Mouse (Mus musculus) urinary bladder, adult 18-20 months (tissue): ENCODE results near the gene Mad2l2.
"Not testable (repeated sequence)": the region's sequence is repeated elsewhere in the genome, so short reads cannot be mapped to it uniquely, and the experiment has no call there.

Experiments used
- DNase-seq, 2 experiments: peaks; one replicate each; pipeline ENCODE4 v3.0.0; 2022; ENCODE audit warnings: low spot score in 2 of 2, mixed read lengths in 2 of 2

Gene Mad2l2

DNA sequence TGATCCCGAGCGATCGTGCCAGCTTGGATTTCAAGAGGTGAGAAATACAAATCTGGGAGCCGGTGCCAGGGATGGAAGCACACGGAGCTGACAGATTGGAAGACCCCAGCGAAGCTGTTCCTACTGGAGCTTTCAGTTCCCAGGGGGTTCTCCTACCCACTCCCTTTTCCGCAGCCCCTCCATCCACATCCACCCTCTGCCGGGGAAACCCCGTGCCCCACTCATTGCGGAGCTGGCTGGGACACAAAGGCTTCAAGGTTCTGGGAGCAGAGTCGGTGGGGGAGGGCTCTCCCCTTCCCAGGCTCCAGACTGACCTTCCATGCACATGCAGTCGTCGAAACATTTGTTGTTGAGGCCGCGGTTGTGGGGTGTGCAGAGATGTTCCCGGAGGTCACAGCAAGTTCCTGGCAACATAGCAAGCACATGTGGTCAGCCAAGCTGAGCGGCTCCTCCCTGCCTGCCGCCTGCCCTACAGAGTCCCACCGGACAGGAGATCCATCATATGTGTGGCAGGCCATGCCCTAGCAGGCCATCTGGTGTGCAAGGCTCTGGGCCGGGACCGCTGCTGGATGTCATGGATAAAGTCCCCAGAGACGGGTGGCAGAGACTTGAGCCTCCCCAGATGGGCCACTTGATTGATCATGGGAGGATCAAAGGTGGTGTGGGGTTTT is 22.4 kb upstream of the Mad2l2 start:
- no peak for DNase-seq

DNA sequence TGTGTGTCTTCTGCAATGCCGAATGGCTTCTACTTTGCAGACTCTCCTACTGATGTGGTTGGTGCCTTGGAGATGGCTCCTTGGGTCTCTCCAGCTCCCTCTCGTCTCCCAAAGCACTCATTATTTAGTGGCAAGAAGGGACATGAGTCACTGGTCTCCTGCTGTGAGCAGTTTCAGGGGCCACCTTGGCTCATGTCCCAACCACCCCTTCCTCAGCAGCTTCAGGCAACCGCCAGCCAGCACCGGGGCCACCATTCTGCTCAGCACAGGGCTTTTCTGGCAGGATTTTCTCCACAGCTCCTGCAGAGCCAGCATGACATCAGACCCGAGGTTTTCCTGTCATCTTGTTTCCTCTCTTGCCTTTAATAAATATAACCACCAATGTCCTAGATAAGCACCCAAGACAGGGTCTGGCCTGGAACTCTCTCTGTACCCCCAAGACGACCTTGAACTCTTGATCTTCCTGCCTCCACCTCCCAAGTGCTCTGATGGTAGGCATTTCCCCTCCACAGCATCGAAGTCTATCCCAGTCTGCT is 21.6 kb upstream of the Mad2l2 start:
- DNase-seq, result no peak

DNA sequence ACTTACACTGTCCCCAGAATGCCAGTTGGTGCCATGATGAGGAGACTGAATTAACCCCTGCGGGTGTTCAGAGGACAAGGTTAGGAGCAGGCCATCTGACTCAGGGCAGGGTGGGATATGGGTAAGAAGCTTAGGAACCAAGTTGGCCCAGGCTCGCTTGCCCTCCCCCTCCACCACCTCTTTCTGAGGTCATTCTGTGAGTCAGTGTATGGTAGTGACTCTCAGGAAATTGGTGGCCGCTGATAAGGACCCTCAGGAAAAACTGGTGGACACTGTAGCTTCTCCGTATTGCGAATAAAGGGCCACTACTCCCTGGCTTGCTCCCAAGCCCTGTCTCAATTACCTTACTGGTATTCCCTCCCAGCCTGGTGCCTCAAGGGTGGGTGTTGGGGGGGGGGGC is 21.0 kb upstream of the Mad2l2 start:
- DNase-seq, result no peak

DNA sequence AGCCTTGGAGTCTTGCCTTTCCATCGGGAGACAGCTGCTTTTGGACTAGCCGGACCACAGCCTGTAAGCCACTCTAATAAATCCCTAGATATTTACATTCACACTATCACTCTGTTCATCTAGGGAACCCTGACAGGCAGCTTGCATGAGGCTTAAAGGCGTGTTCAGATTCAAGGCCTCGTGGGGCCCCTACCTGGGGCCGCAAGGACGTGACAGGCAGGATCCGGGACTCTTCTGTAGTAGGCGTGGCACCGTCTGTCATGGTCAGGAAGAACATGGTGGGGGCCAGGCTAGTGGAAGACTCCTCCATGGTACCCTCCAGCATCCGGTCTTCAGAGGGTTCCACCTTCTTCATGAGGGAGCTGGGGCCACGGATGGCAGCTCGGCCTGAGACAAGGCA is 17.7 kb upstream of the Mad2l2 start:
- DNase-seq, result no peak

DNA sequence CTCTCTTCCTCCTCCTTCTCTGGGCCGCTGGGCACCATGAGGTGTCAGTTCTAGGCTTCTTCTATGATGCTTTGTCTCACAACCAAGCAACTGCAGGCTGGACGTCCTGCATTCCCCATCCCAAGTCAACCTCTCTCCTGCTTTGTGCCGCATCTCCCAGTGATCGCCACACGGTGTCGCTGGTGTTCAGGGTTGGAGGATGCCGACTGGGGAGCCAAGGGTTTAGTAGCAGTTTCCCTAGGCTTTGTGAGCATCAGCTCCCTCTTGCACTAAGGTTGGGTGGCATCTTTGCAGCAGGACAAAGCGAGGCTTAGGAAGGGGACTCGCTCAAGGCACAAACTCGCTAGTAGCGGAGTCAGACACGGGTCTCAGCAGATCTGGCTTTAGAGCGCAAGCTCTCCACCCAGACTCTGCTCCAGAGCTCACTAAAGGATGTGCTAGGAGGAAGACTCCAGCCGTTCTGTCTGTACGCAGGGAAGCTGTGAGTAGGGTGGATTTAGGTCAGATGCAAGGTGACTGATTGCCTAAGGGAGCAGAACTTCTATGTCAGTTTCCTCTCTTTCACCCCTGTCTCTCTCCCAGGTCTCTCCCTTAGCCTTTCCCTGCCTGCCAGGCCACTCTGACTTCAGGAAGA is 15.3 kb upstream of the Mad2l2 start:
- DNase-seq, result peak; percentile 72 to 78

DNA sequence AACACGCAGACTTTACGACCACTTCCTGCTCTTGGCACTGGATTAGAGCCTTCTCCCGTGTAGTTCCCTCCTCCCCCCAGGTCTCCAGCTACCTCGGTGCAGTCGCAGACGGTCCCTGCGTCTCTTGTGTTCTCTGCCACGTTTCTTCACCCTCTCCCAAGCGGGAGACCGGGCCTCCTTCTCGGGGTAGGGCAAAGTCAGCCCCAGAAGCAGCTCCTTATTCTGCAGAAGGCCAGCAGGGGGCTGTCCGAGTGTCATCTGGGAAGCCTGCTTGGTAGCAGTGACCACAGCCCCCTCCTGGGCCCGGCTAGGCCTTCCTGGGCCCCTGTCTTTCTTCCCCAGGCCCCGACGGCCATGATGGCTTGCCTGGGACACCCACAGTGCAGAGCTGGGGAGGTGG is 14.7 kb upstream of the Mad2l2 start:
- peak in 1 of 2 experiments; percentile 37 for DNase-seq

DNA sequence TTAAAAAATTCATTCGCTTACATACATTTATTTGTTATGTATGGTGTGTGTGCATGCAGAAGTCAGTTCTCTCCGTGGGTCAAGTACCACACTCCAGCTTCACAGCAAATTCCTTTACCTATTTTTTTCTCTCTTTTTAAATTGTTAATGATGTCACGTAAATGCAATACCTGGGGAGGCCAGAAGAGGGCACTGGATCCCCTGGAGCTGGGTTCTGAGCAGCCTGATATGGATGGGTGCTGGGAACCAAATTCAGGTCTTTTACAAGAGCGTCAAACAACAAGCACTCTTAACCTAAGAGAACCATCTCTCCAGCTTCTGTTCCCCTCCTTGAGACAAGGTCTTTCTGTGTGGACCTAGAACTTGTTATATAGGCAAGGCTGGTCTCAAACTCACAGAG is 13.5 kb upstream of the Mad2l2 start:
- no peak for DNase-seq

DNA sequence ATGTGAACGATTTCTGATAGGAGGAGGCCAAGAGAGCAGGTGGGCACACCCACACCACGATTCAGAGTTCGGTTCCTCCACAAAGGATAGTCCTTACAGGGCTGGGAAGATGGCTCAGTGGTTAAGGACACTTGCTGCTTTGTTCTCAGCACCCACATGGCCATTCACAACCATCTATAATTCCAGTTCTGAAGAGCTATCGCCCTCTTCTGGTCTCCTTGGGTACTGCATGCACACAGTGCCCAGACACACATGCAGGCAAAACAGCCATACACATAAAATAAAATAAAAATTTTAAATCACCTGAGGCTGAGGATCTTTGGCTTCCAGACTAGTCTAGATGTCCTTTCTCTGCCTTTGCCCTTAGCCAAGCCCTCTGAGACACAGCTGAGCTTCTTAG is 12.8 kb upstream of the Mad2l2 start:
- no peak for DNase-seq

DNA sequence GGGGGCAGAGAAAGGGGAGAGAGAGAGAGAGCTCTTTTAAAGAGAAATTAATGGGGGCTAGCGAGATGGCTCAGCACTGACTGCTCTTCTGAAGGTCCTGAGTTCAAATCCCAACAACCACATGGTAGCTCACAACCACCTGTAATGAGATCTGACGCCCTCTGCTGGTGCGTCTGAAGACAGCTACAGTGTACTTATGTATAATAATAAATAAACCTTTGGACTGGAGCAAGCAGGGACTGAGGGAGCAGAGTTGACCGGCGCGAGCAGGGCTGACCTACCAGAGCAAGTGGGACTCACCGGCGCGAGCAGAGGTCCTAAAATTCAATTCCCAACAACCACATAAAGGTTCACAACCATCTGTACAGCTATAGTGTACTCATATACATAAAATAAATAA is 10.6 kb upstream of the Mad2l2 start:
- DNase-seq, result not testable (repeated sequence)

DNA sequence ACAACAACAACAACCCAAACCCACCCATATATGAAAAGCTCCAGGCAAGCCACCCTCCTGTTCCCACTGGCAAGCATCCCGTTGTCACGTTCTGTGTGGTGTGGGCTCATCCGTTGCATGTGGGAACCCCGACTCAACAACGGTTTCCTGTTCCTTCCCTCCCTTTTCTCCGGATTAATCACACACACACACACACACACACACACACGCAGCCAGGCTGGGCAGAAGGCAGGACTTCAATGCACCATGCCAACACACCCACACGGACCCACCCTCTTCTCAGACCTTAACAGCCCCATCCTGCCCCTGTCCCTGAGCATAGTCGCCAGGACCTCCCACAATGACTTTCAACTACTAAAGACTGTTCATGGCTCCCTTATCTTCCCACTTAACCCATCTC is 9.6 kb upstream of the Mad2l2 start:
- DNase-seq, result no peak

DNA sequence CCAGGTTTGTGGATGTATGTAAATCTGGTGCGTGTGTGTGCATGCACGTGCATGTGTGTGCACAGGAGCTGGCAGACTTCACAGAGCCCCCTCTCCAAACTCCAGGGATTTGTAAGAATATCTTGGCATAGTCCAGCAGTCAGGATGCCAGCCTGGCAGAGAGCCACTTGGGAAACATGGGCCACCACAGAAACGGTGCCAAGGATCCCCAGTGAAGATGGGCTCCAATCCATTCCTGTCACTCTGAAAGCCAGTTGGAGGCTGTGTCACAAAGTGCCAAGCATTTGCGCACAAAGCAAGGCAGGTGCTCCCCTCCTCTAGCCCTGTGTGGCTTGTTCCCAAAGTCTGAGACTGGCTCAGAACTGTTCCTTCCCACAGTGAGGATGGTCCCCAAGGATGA is 8.8 kb upstream of the Mad2l2 start:
- no peak for DNase-seq

DNA sequence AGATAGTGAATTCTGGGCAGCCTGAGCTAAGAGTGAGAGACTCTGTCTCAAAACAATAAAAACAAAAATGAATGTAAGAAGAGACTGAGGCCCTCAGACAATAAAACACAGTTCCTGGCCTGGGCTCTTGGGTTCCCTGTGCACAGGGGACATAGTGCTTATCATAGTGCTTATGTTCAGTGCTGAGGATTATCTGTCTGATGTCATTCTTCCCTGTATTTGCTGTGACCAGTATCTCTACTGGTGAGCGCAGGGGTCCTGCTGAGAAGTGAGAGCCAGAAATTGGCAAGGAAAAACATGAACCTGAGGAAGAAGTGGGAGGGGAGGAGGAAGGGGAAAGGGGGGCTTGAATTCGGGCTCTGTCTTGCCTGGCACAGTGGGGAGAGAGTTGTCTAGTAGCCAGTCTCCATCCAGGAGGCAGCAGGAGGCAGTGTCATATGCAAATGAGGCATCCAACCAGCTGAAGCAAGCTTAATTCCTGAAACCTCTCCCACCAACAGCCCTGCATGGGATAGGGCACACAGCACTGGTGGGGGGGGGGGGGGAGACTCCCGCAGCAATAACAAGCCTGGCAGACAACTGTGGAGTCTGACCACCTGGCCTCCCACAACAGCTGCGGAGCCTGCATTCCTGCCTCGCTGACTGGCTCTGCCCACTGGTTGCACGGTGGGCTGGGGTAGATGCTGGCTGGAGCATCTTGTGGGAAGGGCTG is 8.0 kb upstream of the Mad2l2 start:
- no peak for DNase-seq

DNA sequence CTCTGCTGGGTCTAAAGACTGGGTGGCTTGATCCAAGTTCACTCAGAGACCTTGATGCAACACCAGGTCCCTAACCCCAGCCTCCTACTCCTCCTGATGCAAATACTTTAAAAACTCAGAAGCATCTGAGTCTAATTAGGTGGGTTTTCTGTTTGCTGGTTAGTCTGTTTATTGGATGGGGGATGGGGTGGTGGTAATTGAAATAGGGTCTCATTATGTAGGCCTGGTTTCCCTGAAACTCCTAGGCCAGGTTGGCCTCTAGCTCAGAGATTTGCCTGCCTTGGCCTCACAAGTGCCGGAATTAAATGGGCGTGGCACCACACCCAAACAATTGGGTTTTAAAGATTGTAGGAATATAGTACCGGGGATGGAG is 7.5 kb upstream of the Mad2l2 start:
- DNase-seq, result no peak

DNA sequence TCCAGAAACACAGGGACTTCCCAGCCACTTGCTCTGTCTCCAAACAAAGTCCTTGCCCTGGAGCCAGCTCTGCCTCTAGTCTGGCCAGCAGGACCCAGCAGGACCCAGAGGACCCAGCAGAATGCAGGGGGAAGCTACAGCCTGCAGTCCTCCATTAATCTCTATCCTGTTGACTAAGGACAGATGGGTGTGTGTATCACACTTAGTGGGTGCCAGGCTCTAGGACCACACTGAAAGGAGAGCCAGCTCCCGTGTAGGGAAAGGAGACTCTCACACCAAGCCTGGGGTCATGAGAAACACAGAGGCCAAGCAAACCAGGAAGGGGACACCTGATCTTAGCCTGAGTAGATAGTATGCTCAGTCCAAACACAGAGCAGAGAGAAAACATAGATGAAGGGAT is 1.9 kb upstream of the Mad2l2 start:
- no peak for DNase-seq

DNA sequence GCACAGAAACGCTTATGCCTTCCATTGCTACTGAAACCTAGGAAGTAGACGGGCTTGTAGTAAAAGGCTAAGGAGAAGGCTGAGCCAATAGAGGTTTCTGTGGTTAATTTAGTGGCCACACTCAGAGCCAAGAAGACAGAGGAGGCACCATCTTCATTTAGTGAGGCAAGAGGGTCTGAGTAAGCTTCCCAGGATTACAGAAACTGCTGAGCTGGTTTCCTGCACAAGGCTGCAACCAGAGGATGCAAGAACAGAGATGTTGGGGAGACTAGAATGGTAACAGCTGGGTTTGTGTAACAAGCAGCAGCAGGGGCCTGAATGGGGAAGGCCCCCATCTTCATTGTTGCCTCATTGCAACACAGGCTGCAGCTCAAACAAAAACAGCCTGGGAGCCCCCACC is 1.5 kb upstream of the Mad2l2 start:
- no peak for DNase-seq

DNA sequence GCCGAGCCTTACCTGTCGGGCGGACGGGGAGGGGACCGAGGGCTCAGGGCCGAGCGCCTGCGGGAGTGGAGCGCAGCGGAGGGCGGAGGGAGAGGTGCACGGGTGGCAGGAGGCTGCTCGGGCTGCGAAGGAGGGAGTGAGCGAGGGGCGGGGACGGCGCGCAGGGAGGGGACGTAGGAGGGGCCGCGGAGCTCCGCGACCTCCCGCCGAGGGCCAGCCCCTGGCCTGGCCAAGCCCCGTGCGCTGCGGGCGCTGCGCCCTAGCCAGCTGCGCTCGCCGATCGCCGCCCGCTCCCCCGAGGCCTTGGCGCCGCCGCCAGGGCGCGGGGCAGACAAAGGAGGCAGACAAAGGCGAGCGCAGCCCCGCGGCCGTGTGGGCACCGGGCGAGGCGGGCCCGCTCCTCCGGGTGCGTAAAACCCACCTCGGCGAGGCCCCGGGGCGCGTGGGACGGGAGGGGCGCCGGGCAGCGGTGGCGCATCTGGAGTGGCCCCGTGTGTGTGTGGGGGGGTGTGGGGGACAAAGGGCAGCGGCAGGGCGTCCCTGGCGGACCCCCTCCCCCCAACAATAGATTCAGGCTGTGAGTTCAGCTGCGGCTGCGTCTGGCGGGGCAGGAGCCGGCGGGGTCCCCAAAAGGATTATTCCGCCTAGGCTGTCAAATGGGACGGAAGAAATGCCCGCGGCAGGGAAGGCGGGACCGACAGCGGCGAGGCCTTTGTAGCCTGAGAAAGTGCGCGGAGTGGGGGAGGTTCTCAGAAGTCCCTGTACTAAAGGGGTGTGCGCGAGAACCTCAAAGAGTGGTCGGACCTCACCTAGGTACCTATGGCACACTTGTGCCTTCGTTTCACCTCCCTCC is 603 bp downstream of the Mad2l2 start, which contains the start of gene Draxin:
TSS of gene Draxin (minus strand) at position 138 of the 853 bp plus-strand sequence.
- no peak for DNase-seq

DNA sequence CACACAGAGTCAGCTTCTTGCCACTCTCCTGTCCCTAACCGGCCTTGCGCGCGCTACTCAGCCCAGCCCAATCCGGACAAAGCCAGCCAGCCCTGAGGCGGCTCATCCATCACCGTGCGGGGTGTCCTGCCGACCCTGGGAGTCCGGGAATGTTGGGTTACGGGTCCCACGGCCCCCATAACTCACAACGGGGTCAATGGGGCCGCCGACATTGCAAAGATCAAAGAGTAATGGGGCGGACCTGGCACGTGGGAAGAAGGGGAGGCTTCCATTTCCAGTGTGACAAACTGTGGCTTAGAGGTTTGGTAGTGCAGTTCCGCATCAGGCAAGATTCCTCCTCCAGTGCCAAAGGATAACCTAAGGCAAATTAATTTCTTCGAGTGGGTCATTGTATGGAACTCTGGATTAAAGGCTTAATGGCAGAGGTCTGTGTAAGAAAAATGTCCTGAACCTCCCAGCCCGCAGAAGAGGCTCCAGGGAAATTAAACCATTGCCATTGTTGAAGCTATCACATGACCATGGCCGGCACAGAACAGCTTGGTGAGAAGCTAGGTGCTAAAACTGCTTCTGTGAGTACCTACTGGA is 1.4 kb downstream of the Mad2l2 start:
- no peak for DNase-seq

DNA sequence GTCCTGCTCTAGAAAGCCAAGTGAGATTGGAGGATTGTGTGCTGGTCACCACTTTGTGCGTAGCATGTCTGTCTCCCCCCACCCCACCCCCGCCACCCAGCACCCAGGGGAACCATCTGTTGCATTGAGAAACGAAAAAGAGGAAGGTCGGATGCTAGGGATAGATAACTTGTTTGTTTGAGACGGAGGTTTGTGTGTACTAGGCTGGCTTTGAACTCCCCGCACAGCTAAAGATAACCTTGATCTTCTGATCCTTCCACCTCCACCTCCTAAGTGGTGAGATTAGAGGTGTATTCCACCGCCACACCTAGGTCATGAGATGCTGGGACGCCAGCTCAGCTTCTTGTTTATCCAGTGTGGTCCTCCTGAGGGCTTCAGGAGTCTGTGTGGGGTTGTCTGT is 4.8 kb downstream of the Mad2l2 start:
- no peak for DNase-seq

DNA sequence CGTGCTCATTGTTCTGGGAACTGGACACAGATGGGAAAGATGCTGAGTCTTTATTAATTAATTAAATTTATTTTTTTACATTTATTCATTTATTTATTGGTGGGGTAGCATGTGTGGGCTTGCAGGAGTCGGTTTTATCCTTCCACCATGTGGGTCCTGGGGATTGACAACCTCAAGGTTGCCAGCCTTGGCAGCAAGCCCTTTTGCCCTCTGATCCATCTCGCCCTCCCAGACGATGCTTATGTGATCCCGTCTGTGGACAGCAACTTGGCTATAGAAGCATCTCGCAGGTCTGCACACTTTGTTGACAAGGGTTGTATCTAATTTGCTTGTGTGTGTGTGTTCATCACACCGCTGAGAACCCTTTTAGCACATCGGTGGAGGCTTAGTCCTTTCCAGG is 7.3 kb downstream of the Mad2l2 start:
- DNase-seq, result no peak

DNA sequence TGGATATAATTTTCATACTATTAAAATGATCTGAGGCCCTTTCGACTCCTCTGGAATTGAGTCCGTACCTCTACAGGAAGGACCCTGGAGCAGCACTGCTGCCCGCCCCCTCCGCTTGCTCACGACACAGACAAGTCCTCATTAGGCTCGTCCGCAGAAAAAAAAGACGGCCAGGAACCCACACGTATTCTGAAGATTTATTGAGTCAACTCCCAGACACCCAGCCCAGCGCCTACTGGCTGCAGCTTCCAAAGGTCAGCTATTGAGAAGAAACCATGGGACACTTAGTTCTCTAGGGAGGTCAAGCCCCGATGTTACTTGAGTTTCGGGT is 9.5 kb downstream of the Mad2l2 start:
- DNase-seq, result no peak

DNA sequence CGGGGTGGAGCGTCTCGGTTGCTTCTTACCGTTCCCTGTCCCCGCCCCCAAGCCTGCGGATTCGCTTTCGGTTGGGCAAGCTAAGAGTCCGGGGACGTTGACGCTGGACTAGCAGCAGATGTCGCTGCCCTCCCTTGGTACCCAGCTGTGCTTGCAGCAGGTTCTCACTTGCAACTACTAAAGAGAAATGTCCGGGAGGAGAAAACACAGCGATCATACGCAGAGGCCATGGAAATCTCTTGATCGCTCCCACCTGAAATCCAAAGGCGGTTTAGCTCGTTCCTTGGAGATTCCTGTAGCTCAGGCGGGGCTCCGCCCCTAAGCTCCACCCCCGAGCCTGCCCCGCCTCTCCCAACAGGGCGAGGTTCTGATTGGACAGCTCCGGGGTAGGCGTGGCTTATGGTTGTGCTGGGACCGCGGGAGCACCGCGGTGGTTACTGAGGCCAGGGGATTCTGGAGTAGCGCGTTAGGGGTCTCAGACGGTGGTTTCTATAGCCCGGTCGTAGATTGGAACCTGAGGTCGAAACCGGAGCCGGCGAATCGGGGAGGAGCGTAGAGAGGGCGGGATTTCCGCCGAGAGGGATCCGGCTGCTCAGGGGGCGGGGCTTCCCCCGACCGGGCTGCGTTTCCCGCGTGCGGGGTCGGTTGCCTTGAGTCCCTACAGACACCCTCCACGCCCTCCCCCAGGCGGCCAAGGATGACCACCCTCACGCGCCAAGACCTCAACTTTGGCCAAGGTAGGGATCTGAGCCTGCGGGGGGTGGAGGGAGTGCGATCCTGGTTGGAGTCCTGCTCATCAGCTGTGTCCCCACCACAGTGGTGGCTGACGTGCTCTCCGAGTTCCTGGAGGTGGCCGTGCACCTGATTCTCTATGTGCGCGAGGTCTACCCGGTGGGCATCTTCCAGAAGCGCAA is 10.2 kb downstream of the Mad2l2 start:
- DNase-seq, result peak; percentile 89 to 95
